Mouse (Mus musculus) adrenal gland, adult 2 months (tissue): ENCODE measurements at regions not wholly inside any gene's neighbourhood (a gene's known extent, or its start where the extent isn't known, plus 50 kb on each side); places are given as distances from the start of the nearest gene placed in this dataset.

Experiments used
- DNase-seq: peaks from one replicate; pipeline ENCODE4 v3.0.0; 2021

- DNase-seq = no peak
Measured at GRCm38 (mm10) chr16:95057596-95057995, 60.1 kb upstream of the Kcnj6 start.

- DNase-seq = no peak
Measured at GRCm38 (mm10) chr16:95064423-95064822, 66.9 kb upstream of the Kcnj6 start.

- DNase-seq = no peak
Measured at GRCm38 (mm10) chr16:95066687-95067086, 69.2 kb upstream of the Kcnj6 start.

- no peak for DNase-seq
Measured at GRCm38 (mm10) chr16:95092471-95093221, 95.1 kb upstream of the Kcnj6 start.

GRCm38 (mm10) chr16:95093753-95094152 is 96.3 kb upstream of the Kcnj6 start:
- DNase-seq = peak; percentile 3

- peak; percentile 15 for DNase-seq
Measured at GRCm38 (mm10) chr16:95100954-95101353, 103.5 kb upstream of the Kcnj6 start.

- DNase-seq = no peak
Measured at GRCm38 (mm10) chr16:95117531-95117930, 120.0 kb upstream of the Kcnj6 start.

- no peak for DNase-seq
Measured at GRCm38 (mm10) chr16:95119293-95119692, 121.8 kb upstream of the Kcnj6 start.

- DNase-seq = no peak
Measured at GRCm38 (mm10) chr16:95122048-95122447, 124.5 kb upstream of the Kcnj6 start.

GRCm38 (mm10) chr16:95127616-95128015 is 129.7 kb upstream of the Kcnj15 start:
- no peak for DNase-seq

GRCm38 (mm10) chr16:95131815-95132214 is 125.5 kb upstream of the Kcnj15 start:
- no peak for DNase-seq

GRCm38 (mm10) chr16:95138809-95139208 is 118.5 kb upstream of the Kcnj15 start:
- no peak for DNase-seq

GRCm38 (mm10) chr16:95141510-95142394 is 115.6 kb upstream of the Kcnj15 start:
- no peak for DNase-seq

GRCm38 (mm10) chr16:95150499-95150898 is 106.9 kb upstream of the Kcnj15 start:
- no peak for DNase-seq

- no peak for DNase-seq
Measured at GRCm38 (mm10) chr16:95151499-95151898, 105.9 kb upstream of the Kcnj15 start.

- DNase-seq = no peak
Measured at GRCm38 (mm10) chr16:95151914-95152313, 105.4 kb upstream of the Kcnj15 start.

GRCm38 (mm10) chr16:95152742-95153383 is 104.5 kb upstream of the Kcnj15 start:
- no peak for DNase-seq

- DNase-seq = no peak
Measured at GRCm38 (mm10) chr16:95168349-95168748, 89.0 kb upstream of the Kcnj15 start.

- DNase-seq = no peak
Measured at GRCm38 (mm10) chr16:95169346-95169745, 88.0 kb upstream of the Kcnj15 start.

GRCm38 (mm10) chr16:95180562-95180961 is 76.8 kb upstream of the Kcnj15 start:
- DNase-seq = no peak

- no peak for DNase-seq
Measured at GRCm38 (mm10) chr16:95185341-95185740, 72.0 kb upstream of the Kcnj15 start.

- DNase-seq = no peak
Measured at GRCm38 (mm10) chr16:95189114-95189513, 68.2 kb upstream of the Kcnj15 start.

GRCm38 (mm10) chr16:95194151-95194550 is 63.2 kb upstream of the Kcnj15 start:
- no peak for DNase-seq
